Mouse (Mus musculus): ENCODE data around the gene Rps18.

DNA sequence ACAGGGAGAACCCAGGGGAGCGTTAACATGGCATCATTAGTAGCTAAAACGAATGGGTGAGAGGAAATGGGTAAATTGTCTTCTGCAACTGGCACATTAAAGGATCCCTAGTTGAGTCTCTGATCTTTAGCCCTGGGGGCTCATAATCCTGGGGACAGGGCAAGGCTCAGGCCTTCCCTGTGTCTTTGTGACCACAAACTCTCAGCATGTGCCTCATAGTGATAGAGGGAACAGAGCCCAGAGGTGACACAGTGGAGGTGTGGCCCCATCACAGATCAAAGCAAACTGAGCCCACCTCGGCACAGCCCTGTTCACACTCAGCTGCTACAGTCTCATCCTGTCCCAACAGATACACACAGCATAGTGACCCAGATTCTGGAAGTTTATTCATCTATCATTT is 39.9 kb upstream of the Rps18 start:
- no peak for TF ChIP-seq CTCF (IDR thresholded peaks at IDR 0.05; ENCODE audit: low read depth)
- no peak for TF ChIP-seq EP300 (optimal IDR thresholded peaks at IDR 0.05)

Data from stomach, postnatal 0 days (tissue).